Mouse (Mus musculus) liver, postnatal 0 days (tissue): ENCODE results near the gene Chmp6.

Experiments used
- CTCF ChIP-seq: sonication (generic); IDR thresholded peaks from 2 replicates; pipeline ENCODE4 v1.5.1; 2016; ENCODE audit warnings: antibody characterized with exemption, low read depth
- EP300 ChIP-seq: IDR thresholded peaks from 2 replicates; pipeline ENCODE4 v1.6.1; 2016; ENCODE audit warnings: antibody characterized with exemption, low read depth, mild to moderate bottlenecking

DNA sequence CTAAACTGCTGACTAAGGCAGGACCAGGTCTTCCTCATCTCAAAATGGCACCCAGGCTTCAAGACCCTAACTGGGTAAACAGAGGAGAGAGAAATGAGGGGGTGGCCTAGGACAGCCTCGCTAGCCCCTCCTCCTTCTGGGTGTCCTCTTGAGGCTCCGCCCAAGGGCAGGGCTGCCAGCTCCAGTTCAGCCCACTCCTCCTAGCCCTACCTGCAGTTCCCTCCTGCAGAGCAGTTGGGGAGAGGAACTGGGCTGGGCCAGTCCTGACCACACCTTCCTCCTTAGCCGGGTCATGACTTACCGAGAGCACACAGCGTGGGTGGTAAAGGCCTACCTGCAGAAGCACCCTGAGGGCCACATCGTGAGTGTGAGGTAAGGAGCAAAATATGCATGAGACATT, 18.6 kb upstream of the Chmp6 start:
- TF ChIP-seq CTCF (no peak), EP300 (no peak)
